Mouse (Mus musculus) kidney, postnatal 4 days (tissue): ENCODE measurements around the gene Alyref.

Source experiments
- DNase-seq, 2 experiments: peaks; one replicate each; pipeline ENCODE4 v3.0.0; 2021; ENCODE audit warnings: mixed read lengths in 2 of 2

The Alyref gene

DNA sequence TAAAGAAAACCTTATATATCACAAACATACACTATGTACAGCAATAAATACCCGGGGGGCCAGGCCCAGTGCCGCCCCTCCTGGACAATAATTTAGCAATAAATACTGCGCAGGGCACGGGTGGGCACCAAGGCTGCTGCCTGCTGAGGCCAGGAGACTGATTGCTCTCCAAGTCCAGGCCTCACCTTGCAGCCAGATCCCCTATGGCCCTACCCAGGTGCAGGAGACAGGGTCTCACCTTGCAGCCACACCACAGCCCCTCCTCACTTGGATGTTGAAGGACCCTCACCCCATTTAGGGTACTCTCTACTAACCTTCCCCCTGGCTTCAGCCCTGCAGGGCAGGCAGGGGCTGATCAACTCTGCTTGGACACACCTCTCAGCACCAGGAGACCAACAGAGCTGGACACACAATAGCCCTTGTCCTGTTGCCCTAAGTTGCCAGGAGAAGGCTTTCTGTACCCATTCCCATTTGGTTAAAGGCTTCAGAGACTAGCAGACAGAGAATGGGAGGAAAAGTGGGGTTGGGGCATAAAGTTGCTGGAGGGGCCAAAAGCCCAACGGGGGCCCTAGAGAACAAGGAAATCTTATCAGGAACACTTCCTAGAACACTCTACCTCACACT, 27.1 kb upstream of the Alyref start, which contains the start of gene Sirt7:
Gene Sirt7 (minus strand): TSS at position 89 of the 624 bp plus-strand sequence.
- DNase-seq: no peak

DNA sequence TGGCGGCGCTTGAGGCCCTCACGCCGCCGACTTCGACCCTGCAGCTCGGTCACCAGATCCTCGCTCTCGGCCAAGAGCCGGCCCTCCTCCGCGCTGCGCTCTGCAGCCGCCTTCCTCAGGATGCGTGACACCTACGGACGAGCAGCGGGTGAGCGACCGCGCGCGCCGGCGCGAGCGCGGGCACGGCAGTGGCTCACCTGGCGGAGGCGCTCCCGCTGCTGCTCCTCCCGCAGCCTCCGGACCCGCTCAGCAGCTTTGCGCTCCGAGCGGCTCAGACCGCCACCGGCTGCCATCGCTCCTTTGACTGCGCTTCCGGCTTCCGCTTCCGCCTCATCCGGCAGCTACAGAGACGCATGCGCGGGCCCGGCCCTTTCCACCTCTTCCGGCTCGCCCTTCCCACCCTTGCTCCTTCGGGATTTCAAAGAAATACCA, 26.5 kb upstream of the Alyref start:
- DNase-seq: peak; percentile 90 to 94

DNA sequence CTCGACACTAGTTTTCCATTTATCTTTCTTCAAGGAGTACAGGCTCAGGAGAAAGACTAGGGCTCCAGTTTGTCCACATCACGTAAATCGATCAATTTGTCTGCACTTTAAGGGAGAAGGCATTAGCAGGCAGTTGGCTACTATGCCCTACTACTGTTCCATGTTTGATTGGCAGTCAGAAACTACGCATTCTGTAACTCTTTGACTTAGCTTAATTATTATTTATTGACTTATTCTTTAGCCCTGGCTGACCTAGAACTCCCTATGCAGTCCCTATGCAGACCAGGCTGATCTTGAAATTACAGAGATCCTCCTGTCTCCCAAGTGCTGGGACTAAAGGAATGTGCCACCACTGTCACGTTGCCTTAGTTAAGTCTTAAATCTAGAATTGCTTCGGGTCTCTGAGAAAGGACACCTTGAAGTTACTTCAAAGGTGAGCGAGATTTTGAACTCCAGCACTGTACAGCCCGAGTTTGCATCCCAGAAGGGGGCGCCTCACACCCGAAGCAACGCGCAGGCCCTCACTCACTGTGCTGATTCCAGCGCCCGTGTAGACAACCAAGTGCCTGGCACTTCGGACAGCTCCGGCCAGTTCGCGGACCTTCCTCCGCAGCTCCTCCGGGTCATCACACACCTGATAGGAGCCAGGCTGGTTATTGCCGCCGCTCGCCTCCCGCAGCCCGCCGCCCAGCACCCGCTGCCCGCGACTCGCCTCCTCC, 26.0 kb upstream of the Alyref start:
- peak; percentile 82 to 89 for DNase-seq

DNA sequence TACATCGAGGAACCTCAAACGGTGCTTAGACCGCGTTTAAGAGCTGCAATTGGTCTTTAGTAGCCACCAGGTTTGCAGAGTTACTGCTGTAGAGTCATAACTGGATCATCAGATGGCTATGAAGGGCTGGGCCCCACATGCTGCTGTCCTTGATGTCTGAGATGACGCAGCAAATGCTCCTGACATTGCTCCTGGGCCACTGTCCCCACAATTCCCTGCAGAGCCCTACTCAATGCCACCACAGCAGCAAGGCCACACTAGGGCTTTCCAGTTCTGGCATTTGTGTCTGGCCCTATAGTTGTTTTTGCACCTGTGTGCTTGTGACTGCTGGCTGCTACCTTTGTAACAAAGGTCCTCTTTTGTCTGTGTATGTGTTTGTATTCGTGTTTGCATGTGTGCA, 24.6 kb upstream of the Alyref start:
- DNase-seq: no peak

DNA sequence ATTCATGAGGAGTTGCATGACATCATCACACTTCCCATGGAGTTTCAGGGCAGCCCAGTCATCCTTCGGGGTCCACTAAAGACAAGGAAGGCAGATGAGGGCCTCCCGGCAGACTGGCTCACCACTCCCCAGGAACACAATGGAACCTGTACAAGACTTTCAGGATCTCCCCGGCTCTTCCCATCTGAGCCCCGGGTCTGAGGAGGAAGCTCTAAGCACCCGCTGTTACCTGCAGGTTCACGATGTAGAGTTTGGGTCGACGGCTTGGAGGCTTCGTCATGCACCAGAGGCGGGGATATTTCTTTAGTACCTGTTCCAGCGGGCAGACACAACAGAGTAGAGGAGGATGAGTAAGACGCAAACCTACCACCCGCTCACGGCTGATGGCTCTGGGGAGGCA, 22.0 kb upstream of the Alyref start:
- no peak for DNase-seq

DNA sequence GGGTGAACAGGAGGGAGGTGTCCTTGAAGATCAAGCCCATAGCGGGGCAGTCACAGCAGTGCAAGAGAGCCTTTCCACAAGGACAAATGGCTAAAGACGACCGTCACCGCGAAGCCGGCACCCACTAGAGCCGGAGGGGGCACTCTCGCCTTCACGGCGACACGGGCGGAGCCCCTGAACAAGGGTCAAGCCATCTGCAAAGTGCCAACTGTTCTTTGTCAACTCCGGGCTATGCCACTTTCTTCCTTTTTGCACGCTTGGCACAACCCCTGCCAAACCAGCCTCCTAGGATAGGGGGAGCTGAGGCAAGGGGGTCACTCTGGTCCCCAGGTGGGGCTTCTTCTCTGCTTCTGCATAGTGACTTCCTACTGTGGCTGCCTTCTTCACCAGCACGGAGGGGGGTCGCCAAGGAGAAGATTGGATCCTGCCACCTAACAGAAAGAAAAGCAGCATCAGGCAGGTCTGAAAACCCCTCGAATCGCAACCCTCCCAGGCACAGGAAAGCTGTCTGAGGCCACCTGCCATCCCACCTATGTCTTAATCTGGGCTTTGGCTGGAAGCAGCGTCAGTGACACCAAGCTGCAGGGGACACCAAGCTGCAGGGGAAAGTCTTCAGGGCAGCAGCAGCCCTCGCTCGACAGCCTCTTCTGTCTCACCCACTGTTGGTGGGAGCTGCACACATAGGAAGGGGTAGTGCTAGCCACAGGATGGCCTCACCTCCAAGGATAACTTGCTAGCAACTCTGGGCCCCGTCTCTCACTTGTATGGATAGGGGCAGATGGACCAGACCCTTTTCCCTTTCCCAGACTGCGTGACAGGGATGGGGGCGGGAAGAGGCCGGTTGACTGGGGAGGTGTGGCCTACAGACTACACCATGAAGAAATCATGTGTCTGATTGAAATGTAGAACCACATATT, 20.7 kb upstream of the Alyref start:
- DNase-seq: no peak

DNA sequence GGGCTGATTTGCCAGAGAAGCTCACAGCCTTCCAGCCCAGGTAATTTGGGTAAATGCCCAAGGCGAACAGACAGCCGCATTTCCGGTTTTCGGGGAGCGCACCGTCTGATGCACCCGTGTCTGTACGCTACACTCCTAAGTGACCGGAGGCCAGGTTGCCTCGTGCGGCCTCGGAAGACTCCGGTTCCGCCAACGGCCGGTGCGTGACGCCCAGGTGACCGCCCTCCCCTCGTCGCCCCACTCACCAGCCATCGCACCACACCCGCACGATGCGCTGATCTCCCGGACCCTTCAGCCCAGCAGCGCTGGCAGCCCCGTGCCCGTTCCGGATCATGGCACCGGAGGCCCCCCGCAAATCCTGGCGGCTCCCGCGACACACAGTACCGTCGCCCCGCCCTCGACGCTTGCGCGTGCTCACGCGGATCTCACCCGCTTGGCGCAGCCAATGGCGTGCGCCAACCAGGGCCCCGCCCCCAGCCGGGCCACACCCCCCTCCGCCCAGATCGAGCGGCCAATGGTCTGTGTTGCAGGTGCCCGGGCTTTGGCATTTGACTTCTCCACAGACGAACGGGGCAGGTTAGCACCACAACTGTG, 19.5 kb upstream of the Alyref start, which contains the start of gene Pcyt2:
Gene Pcyt2 (minus strand): TSS at position 418 of the 594 bp plus-strand sequence.
- DNase-seq: peak; percentile 94 to 96

DNA sequence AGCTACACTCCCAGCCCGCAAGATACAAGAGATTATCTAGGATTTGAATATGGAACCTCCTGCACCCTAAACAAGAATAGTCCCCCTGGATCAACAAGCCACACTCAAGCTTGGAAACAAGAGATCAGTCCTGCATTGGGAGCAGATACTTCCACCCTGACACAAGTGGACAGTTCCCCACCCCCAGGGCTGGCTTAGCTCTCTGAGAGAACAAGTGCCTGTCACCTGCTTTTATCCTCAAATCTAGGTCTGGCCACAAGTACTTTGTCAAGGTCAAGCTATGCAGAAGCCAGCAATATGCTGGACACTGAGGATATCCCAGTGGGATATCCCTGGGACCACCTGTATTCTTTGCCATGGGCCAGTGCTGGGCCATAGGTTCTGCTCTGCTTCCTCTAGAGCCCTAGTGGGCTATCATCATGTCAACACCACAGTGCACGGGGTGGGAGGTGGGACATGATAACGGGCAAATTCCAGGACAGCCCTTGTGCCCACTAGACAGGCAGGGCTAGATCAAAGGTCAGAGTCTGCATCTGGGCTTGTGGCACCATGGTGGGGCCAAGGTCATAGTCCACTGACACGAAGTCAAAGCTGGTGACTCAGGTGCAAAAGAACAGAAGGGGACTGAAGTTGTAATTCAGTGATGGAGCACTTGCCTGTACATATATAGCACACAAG, 18.6 kb upstream of the Alyref start:
- DNase-seq: peak in 1 of 2 experiments; percentile 37

DNA sequence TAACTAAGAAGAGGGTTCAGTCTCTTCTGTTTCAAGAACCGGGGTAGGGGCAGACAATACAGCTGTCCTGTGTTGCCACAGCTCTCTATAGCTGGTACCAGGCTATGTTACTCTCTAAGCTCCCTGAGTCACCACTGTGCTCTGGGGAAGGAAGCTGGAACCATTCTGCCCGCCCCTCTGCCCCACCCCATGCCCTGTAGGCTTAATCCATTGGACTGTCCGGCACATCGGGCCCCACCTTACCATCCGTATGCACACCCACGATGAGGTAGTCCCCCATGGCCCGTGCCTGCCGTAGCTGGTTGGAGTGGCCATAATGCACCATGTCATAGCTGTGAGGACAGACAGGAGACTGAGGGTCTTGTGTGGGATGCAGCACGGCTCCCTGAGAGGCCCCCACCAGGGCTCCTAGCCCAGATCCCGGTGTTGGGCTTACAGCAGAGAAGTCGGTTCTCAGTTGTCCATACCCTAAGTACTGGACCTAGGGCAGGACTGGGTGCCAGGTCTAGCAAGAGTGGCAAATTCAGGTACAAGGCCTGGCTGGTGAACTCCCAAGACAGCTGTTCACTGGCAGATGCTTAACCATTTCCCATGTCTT, 17.5 kb upstream of the Alyref start:
- DNase-seq: no peak

DNA sequence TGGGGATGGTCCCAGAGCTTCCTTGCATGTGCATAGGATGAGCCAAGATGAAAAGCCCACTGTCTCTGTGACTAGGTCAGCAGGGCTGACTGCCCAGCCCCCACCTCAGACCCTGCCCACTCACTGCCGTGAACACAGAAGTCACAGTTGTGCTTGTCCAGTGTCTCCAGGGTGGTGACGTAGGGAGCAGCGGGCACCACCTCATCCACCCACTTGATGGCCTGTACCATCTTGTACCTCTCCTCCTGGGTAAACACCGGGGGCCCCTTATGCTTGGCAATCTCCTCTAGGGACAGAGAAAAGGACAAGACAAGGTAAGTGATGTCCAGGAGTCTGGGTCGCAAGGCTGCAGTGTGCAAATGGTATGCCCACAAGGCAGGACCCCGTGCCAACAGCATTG, 17.0 kb upstream of the Alyref start:
- DNase-seq: no peak

DNA sequence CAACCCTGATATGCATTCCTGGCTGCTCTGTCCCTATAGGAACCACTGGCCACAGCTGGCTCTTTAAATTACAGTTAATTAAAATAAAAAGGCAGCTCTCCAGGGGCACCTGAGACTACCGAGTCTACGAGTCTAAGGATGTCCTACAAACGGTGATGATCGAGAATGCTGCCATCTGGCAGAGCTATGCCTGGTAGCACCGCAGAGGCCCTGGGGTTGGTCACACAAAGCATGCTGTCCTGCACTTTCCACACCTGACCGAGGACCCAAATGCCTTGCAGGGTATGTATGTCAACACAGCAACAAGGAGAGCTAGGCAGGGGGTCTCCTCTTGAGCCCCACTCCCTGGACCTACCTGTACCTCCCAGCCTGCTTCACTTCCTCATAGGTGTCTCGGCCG, 15.8 kb upstream of the Alyref start:
- no peak for DNase-seq

DNA sequence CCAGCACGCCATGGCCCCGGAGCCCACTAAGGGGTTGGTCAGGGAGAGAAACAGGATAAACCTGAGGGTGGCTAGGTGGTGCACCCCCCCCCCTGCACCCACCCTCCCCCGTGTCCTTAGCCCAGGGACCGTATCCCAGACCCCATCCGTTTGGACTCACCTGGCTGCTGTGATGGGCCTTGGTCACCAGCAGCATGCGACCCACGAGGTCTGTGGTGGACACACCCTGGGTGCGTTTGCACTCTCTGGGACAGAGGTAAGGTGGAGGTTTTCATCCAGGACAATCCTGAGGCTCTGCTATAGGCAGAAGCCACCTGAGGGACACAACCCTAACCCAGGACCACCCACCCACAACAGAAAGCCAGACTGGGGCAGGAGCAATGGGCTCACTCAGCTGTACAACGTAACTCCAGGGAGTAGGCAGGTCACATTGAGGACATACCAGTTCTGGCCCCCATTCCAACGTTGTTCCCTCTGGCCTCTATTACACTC, 15.4 kb upstream of the Alyref start:
- DNase-seq: no peak

DNA sequence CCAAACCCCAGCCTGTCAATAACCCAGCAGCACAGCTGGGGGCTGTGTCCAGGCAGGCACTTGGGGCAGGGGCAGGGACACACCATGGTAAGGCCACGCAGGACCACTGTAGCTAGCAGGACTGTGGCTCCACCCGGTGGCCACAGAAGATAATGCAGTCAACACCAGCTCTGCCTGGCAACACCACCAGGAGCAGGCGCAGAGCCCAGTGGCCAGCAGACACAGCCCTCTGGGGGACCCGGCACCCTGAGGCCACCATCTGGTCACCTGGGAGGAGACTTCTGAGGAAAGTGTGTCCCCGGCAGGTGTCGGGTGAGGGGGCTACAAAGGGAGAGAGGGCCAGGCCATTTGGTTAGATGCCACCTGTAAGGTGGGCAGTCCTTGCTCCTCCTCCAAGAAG, 14.6 kb upstream of the Alyref start:
- DNase-seq: peak; percentile 86 to 89

DNA sequence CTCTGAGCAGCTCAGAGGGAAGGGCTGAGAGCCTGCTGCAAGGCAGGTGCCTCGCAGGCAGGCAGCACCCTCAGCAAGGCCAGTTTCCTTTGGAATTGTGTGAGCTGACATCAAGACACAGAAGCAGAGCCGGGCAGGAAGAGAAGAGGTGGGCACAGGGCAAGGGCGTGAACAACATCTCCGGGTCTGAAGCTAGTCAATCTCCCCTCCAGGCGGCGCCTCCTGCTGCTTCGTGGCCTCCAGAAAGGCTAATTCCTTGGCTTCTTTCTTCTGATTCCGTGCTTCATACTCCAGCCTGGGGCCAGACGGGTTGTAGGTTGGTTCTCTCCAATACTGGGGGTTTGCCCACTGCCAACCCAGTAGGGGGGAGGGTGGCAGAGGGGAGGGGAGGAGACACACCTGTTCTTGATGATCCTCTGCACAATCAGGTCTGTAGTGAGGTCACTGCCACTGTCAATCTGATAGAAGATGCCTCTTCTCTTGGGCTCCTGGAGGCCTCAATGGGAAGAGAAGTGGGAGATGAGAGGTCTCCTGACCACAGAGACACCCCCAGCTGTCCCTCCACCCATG, 12.4 kb upstream of the Alyref start:
- no peak for DNase-seq

DNA sequence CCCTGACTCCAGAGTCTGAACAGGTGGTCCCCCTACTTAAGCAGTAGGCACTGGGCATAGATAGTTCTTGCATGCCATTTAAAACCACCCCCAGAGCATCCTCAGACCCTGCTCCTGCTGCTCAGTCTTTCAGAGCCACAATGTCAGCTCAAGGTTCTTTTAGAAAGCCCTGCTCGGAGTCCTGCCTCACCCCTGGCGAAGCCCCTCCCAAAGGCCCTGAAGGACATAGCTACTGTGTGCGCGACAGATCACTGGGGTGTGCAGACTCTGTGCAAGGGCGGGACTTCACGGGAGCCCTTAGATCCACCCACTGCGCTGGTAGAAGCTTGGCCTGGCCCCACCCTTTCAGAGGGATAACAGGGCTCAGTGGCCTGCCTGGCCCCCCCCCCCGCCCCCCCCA, 11.1 kb upstream of the Alyref start:
- peak; percentile 56 to 64 for DNase-seq

DNA sequence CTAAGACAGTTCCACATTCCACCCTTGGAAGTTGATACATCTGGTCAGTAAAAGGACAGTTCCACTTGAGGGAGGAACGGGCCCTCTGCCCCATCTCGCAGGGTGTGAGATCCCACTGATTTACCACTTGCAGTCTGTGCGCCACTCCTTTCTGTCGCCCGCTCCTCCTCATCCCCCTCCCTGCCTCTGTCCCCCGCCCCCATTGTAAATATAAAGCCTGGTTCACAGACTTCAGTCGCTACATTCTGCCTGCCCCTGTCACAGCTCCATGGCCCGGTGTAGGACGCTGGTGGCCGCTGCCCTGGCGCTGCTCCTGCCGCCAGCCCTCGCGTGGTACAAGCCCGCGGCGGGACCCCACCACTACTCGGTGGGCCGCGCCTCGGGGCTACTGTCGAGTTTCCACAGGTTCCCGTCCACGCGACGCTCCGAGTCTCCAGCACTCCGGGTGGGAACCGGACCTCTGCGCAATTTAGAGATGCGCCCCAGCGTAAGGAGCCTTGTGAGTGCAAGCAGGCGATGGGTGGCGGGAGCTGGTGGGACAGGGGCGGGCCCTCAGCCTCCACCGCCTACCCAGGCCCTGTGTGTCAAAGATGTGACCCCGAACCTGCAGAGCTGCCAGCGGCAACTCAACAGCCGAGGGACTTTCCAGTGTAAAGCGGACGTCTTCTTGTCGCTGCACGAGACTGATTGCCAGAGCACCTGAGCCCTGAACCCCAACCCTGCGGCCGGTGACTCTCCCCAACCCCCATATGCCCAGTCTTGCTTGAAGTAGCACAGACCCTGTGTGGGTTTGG, 10.3 kb upstream of the Alyref start, which contains the start of gene Npb:
Gene Npb (plus strand): TSS at position 237 of the 794 bp plus-strand sequence.
- peak in 1 of 2 experiments; percentile 45 for DNase-seq

DNA sequence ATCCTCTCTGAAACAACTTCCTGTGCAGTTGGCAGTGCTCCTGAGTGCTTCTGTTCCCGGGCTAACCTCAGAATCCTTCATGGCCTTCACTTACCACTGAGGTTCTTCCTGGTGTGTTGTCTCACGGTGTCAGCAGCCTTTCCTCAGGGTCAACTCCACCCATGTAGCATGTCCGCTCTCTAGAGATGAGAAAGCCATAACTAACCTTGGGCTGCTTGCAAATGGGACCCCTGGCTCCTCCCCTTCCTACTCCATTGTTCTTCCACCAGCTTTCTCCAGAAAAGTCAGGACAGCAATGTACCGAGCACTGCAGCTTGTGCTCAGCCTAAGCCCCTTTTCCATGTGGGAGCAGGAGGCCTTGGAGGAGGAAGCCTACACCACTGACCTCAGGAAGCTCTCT, 8.6 kb upstream of the Alyref start:
- no peak for DNase-seq

DNA sequence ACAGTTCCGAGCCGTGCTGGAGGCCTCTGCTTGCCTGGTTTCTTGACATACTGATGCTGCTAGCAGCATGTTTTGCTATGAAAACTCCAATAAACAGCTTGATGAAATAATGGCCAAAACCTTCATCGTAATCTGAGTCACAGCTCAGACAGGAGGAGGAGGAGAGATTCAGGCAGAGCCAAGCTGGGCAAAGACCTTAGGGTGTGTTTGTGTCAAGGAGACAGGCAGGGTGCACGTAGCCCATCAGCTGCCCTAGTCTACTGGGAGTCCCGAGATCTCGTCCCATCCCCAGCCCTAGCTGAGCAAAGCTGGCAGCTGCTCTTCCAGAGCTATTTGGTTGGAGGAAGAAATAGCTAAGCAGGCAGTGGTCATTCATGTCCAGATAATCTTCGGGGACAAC, 7.5 kb upstream of the Alyref start:
- no peak for DNase-seq

DNA sequence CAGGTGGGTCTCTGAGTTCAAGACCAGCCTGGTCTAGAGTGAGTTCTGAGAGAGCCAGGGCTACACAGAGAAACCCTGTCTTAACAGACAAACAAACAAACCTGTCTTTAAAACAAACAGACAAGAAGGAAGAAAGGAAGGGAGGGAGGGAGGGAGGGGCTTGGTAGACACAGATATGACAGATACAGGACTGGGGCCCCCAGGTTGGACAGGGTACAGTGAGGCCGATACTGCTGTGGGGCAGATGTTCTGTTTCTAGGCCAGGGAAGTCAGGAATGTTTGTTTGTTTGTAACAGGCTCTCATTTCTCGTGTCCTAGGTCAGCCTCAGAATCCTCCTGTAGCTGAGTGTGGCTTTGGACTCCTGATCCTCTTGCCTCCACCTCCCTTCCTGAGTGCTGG, 5.4 kb upstream of the Alyref start:
- no peak for DNase-seq

DNA sequence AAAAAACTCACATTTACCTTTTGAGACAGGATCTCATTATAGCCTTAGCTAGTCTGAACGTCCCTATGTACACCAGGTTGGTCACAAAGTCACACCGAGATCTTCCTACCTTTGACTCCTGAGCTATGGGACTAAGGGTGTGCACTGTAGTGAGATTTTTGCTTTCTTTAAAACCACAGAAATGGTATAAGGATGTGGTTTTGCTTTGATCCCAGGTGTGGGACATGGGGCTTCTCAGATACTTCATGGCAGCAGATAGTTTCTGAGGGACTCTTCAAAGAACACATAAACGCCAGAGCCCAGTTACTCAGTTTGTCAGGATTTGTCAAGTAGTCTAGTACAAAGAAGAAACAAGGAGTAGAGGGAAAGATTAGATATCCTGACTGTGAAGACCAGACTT, 2.6 kb upstream of the Alyref start:
- no peak for DNase-seq
